Mouse (Mus musculus) heart, postnatal 0 days (tissue): ENCODE measurements around the gene Prmt1. TPM values are rescaled to one million over a fixed set of nuclear protein-coding genes. Genes with fewer than 3 reads are reported as not detected.

ENCODE experiments used
- ATAC-seq: fragments of 200-750 bp; cut with Nextera tagmentation; 2 replicates; pipeline ENCODE4 v1.8.0; 2017; ENCODE audit warnings: low read depth, moderate number of reproducible peaks, moderate library complexity; ENCODE audit not compliant: insufficient read depth
- DNase-seq: peaks from one replicate; pipeline ENCODE4 v3.0.0-alpha.2; 2016; ENCODE audit warnings: low spot score
- H3K27ac ChIP-seq: fragments of 300-500 bp; sonication (generic); 2 replicates; pipeline ENCODE4 v1.5.1; 2014; ENCODE audit warnings: low read depth, mild to moderate bottlenecking
- H3K27me3 ChIP-seq: fragments of 300-500 bp; sonication (generic); 2 replicates; pipeline ENCODE4 v1.6.1; 2014; ENCODE audit warnings: low read length, mixed read lengths; ENCODE audit not compliant: control insufficient read depth, insufficient read depth
- H3K36me3 ChIP-seq: fragments of 300-500 bp; sonication (generic); replicated peaks from 2 replicates; pipeline ENCODE4 v1.6.1; 2014; ENCODE audit warnings: low read length, mixed read lengths; ENCODE audit not compliant: control insufficient read depth, insufficient read depth
- H3K4me1 ChIP-seq: fragments of 300-500 bp; sonication (generic); 2 replicates; pipeline ENCODE4 v1.6.1; 2014; ENCODE audit warnings: antibody characterized with exemption; ENCODE audit not compliant: control insufficient read depth, insufficient read depth
- H3K4me2 ChIP-seq: fragments of 300-500 bp; sonication (generic); 2 replicates; pipeline ENCODE4 v1.6.1; 2014; ENCODE audit warnings: low read depth, mild to moderate bottlenecking, low read length, moderate library complexity
- H3K4me3 ChIP-seq: fragments of 300-500 bp; sonication (generic); 2 replicates; pipeline ENCODE4 v1.5.1; 2014; ENCODE audit warnings: low read depth, low read length
- H3K9ac ChIP-seq: fragments of 300-500 bp; sonication (generic); replicated peaks from 2 replicates; pipeline ENCODE4 v1.6.1; 2014; ENCODE audit warnings: low read depth, low read length, mixed read lengths
- H3K9me3 ChIP-seq: fragments of 300-500 bp; sonication (generic); replicated peaks from 2 replicates; pipeline ENCODE4 v1.6.1; 2016; ENCODE audit warnings: low read length; ENCODE audit not compliant: control insufficient read depth
- CTCF ChIP-seq: IDR thresholded peaks from 2 replicates; pipeline ENCODE4 v1.5.1; 2016; ENCODE audit warnings: antibody characterized with exemption, control low read depth, low read depth
- EP300 ChIP-seq: IDR thresholded peaks from 2 replicates; pipeline ENCODE4 v1.6.1; 2016; ENCODE audit warnings: antibody characterized with exemption, low read depth
- WGBS: fragments of 180-500 bp; shearing (Covaris S2); extraction: QIAGEN DNeasy Blood & Tissue Kit; methylation state at CpG from one replicate; pipeline ENCODE4 v1.1.7; 2014; 5-methylcytosine and 5-hydroxymethylcytosine counted together
- polyA plus RNA-seq: library from polyadenylated mRNA; unstranded; fragments of >200 nt; fragmentation: Nextera tagmentation; extraction: Ambion mirVana; gene quantifications from 2 replicates; pipeline ENCODE4 v1.2.1, GENCODE M21; 2015
- total RNA-seq: library from RNA; depleted of rRNA; stranded (reverse); fragments of >200 nt; gene quantifications from 2 replicates; pipeline ENCODE4 v1.2.3, GENCODE M21; 2014; ENCODE audit warnings: low replicate concordance

Prmt1 gene
- total and polyA plus RNA-seq, 2 experiments from 2014 or later, result 173 to 300 TPM

GRCm38 (mm10) chr7:44965975-44966374 is 20.4 kb downstream of the Prmt1 start:
- Histone ChIP-seq H3K4me3 (no peak overlapping the region), H3K9ac (no peak overlapping the region), H3K27ac (no peak overlapping the region), H3K9me3 (no peaks in the 10 kb centered on the region), H3K4me1 (no peaks in the 10 kb centered on the region), H3K27me3 (no peaks in the 10 kb centered on the region), H3K36me3 (0 out of 2 replicates have a peak, but pooled peaks cover 7% of the 10 kb centered on the region), H3K4me2 (no peak overlapping the region)
- 71% methylated on average over 7 of the region's 7 CpGs for WGBS
- ATAC-seq, result no peak
- no peak for DNase-seq
- 0 out of 2 replicates have a peak, but pooled peaks have one; percentile 7 for TF ChIP-seq CTCF
- no peak for TF ChIP-seq EP300

- no peak for DNase-seq
- TF ChIP-seq EP300, result no peak
- TF ChIP-seq CTCF, result no peak
- 0 out of 2 replicates have a peak, but pooled peaks cover 7% of the 10 kb centered on the region for H3K36me3 ChIP-seq
- no peaks in the 10 kb centered on the region for H3K9me3 ChIP-seq
- no peaks in the 10 kb centered on the region for H3K27me3 ChIP-seq
- H3K4me2 ChIP-seq, result no peak overlapping the region
- ATAC-seq, result no peak
- WGBS, result 94% methylated on average over 13 of the region's 13 CpGs
- no peak overlapping the region for H3K27ac ChIP-seq
- no peaks in the 10 kb centered on the region for H3K4me1 ChIP-seq
- no peak overlapping the region for H3K4me3 ChIP-seq
- H3K9ac ChIP-seq, result no peak overlapping the region
These were observed 21.4 kb downstream of the Prmt1 start for GRCm38 (mm10) chr7:44964990-44965389.

- H3K27ac ChIP-seq, result no peak overlapping the region
- ATAC-seq (no peak), DNase-seq (no peak)
- no peak for TF ChIP-seq CTCF
- TF ChIP-seq EP300, result no peak
- no peak overlapping the region for H3K4me2 ChIP-seq
- no peak overlapping the region for H3K9ac ChIP-seq
- 85% methylated on average over 5 of the region's 5 CpGs for WGBS
- H3K27me3 ChIP-seq, result no peaks in the 10 kb centered on the region
- H3K36me3 ChIP-seq, result 0 out of 2 replicates have a peak, but pooled peaks cover 7% of the 10 kb centered on the region
- no peak overlapping the region for H3K4me3 ChIP-seq
- H3K4me1 ChIP-seq, result no peaks in the 10 kb centered on the region
- no peaks in the 10 kb centered on the region for H3K9me3 ChIP-seq
These were observed 23.5 kb downstream of the Prmt1 start for GRCm38 (mm10) chr7:44962831-44963230.

GRCm38 (mm10) chr7:44962337-44962736 is 24.0 kb downstream of the Prmt1 start:
- no peaks in the 10 kb centered on the region for H3K27me3 ChIP-seq
- no peaks in the 10 kb centered on the region for H3K4me1 ChIP-seq
- 70% methylated on average over 8 of the region's 8 CpGs for WGBS
- no peak for ATAC-seq
- no peaks in the 10 kb centered on the region for H3K9me3 ChIP-seq
- no peak overlapping the region for H3K4me3 ChIP-seq
- no peak overlapping the region for H3K27ac ChIP-seq
- 0 out of 2 replicates have a peak, but pooled peaks cover 7% of the 10 kb centered on the region for H3K36me3 ChIP-seq
- H3K4me2 ChIP-seq, result no peak overlapping the region
- no peak overlapping the region for H3K9ac ChIP-seq
- TF ChIP-seq CTCF (no peak), EP300 (no peak)
- DNase-seq, result no peak

GRCm38 (mm10) chr7:44960512-44960910 is 25.9 kb downstream of the Prmt1 start:
- no peak overlapping the region for H3K4me2 ChIP-seq
- DNase-seq (no peak), ATAC-seq (no peak)
- TF ChIP-seq CTCF (no peak), EP300 (no peak)
- WGBS, result 82% methylated on average over 13 of the region's 13 CpGs
- H3K27me3 ChIP-seq, result no peaks in the 10 kb centered on the region
- no peaks in the 10 kb centered on the region for H3K9me3 ChIP-seq
- no peaks in the 10 kb centered on the region for H3K4me1 ChIP-seq
- no peak overlapping the region for H3K27ac ChIP-seq
- no peak overlapping the region for H3K4me3 ChIP-seq
- no peak overlapping the region for H3K9ac ChIP-seq
- H3K36me3 ChIP-seq, result 0 out of 2 replicates have a peak, but pooled peaks cover 7% of the 10 kb centered on the region

GRCm38 (mm10) chr7:44959874-44960511 is 26.4 kb downstream of the Prmt1 start:
- Histone ChIP-seq H3K4me2 (no peak overlapping the region), H3K4me1 (no peaks in the 10 kb centered on the region), H3K27me3 (no peaks in the 10 kb centered on the region), H3K4me3 (no peak overlapping the region), H3K9me3 (no peaks in the 10 kb centered on the region), H3K27ac (no peak overlapping the region), H3K36me3 (0 out of 2 replicates have a peak, but pooled peaks cover 7% of the 10 kb centered on the region), H3K9ac (no peak overlapping the region)
- 83% methylated on average over 10 of the region's 10 CpGs for WGBS
- ATAC-seq (no peak), DNase-seq (no peak)
- TF ChIP-seq EP300, result no peak
- no peak for TF ChIP-seq CTCF
